Mouse (Mus musculus) brain, embryonic 14.5 days (tissue): Measurements from ENCODE around the gene Apom. TPM values are rescaled to one million over a fixed set of nuclear protein-coding genes. Genes with fewer than 3 reads are reported as not detected.

ENCODE experiments used
- DNase-seq: peaks from one replicate; pipeline ENCODE4 v3.0.0-alpha.2; 2011; ENCODE audit warnings: low read depth
- CTCF ChIP-seq: fragments of 200-500 bp; IDR thresholded peaks from 2 replicates; pipeline ENCODE4 v1.5.1; 2012; ENCODE audit warnings: inconsistent platforms, mild to moderate bottlenecking, moderate library complexity, borderline replicate concordance; ENCODE audit not compliant: insufficient read depth, insufficient read length; ENCODE audit errors: extremely low read depth
- POLR2A ChIP-seq: fragments of 200-500 bp; IDR thresholded peaks from 2 replicates; pipeline ENCODE4 v1.6.1; 2012; ENCODE audit warnings: mild to moderate bottlenecking, inconsistent platforms, borderline replicate concordance; ENCODE audit not compliant: poor library complexity, insufficient read depth, insufficient read length, severe bottlenecking; ENCODE audit errors: extremely low read depth
- polyA plus RNA-seq: library from polyadenylated mRNA; depleted of rRNA; stranded (reverse); fragments of >200 nt; gene quantifications from 2 replicates; pipeline ENCODE4 v1.2.3, GENCODE M21; 2012; rRNA removed

The Apom gene
- polyA plus RNA-seq, 1 experiment: 0.93 TPM

DNA sequence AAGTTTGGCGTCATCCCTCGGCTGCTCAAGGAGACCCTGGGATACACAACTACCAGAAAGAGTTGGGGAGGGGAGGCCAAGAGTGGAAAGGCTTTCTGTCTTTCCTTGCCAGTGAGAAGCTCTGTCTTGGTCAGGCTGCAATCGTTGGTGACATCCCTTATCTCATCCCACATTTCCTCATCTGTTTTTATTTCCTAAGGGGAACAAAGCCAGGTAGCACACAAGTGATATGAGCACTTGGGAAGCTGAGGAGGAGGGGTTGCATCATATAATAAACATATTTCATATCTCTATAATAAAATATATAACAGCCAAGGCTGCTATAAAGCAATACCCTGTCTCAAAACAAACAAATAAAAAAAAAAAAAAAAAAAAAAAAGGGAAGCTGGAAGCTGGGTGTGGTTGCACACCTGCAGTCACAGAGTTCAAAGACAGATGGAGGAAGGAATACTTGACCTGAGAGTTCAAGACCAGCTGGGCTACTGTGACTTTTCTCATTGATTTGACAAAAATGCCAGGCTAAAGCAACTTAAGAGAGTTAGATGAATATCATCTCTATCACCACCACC is 47.8 kb downstream of the Apom start:
- DNase-seq: no peak
- TF ChIP-seq CTCF (no peak), POLR2A (no peak)

DNA sequence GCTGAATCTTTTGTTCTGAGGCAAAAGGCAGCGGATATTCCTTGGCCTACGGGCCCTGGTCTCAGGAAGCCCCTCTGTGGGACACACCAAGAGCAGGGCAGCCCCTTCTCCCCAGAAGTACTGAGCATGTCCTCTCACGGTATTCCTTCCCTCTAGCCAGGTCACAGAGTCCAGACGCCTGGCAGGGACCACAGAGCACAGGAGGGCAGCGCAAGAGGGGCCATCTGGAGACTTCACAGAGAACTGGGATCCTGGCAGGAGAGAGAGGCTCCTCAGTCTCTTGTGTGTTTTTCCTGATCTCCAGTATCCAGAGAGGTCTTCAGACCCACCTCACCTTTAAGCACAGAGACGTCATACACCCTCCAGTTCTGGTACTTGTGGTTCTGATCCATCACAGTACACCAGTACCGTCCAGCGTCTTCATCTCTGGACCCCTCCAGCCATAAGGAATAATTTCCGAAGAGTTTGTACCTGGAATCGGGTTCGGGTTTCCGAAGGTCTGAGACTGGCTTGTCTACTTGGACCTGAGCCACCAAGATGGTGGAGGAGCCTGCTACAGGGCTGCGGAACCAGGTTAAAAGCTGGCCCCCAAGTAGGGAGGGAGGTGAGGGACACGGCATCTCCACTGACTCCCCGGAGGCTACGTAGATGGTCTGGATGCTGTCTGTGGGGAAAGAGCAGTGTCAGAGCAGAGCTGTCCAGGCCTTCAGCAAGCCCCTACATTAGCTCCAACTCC is 48.8 kb downstream of the Apom start:
- TF ChIP-seq CTCF (no peak), POLR2A (no peak)
- no peak for DNase-seq

DNA sequence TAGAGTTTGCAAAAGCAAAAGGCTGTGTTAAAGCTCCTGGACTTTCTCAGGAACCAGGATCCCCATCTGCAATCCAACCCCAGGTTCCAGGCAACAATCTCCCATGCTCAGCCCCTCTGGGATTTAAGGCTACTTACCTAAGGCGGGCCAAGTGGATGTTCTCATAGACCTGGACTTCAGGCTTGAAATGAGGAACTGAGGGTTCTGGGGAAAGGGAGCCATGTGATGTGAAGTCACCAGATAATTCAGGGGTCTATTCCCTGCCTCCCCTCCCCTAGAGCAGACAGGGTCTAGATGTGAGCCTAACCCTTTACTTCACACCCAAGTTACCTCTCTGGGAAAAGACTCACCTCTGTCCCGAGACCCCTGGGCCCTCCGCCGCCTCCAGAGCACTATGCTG is 51.1 kb downstream of the Apom start:
- TF ChIP-seq POLR2A (no peak), CTCF (no peak)

DNA sequence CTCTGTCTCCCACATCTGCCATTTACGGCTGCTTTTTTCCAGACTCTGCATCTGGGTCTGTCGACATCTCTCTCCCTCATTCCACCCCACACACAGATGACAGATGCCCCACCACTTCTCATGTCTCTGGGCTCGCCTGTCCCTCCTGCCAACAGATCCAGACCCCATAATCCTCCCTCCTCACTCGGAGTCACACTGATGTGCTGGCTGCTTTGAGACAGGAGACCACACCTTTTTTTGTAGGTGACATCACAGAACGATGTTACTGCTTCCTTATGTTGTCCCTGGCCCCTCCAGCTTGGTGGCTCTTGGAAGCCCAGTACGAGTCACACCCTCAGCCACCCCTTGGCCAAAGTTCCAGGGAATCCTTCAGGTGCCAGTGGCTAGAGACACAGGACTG is 51.6 kb downstream of the Apom start:
- TF ChIP-seq CTCF (no peak), POLR2A (no peak)
- no peak for DNase-seq

More for the DNA sequence above, 51.1 kb downstream of the Apom start:
- DNase-seq: no peak

DNA sequence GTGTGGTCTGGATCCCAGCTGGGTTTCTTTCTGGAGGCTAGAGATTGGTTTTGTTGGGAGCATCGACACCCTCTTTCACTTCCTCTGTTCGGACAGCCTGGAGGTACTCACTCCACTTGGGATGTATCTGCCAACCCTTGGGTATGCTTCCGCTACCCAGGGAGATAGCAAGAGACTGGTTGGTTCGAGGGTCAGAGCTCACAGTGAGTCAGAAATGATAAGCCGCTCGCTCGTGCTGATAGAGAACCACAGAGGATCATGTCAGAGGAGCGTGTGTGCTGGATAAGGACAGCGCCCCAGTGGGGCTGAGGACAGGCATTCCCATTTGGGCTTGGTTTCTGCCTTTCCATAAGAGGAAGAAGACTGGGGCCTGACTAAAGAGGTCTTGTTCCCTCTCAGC is 52.1 kb downstream of the Apom start:
- DNase-seq: no peak
- TF ChIP-seq CTCF (no peak), POLR2A (no peak)

Other genes starting within 250 kb of the Apom start
- gene C2, start 233.8 kb downstream of the Apom start, polyA plus RNA-seq: 1.1 and 2.3 TPM in 2 replicates
- gene Ehmt2, start 233.6 kb downstream of the Apom start, polyA plus RNA-seq: 350 and 361 TPM in 2 replicates
- 0.06 and 0.07 TPM in 2 replicates for gene Slc44a4, start 217.6 kb downstream of the Apom start, polyA plus RNA-seq
- 28.0 and 29.6 TPM in 2 replicates for gene Neu1, start 200.8 kb downstream of the Apom start, polyA plus RNA-seq
- 6.3 and 7.1 TPM in 2 replicates for gene Hspa1b, start 172.8 kb downstream of the Apom start, polyA plus RNA-seq
- not detected in 2 replicates for gene Gm20481, start 162.1 kb downstream of the Apom start, polyA plus RNA-seq
- 6.3 and 6.6 TPM in 2 replicates for gene Hspa1a, start 159.9 kb downstream of the Apom start, polyA plus RNA-seq
- 0.14 and 0.40 TPM in 2 replicates for gene Hspa1l, start 159.3 kb downstream of the Apom start, polyA plus RNA-seq
- 136 and 185 TPM in 2 replicates for gene Lsm2, start 150.2 kb downstream of the Apom start, polyA plus RNA-seq
- 99.2 and 119 TPM in 2 replicates for gene Vars, start 131.1 kb downstream of the Apom start, polyA plus RNA-seq
- 0.49 and 0.71 TPM in 2 replicates for gene Vwa7, start 115.5 kb downstream of the Apom start, polyA plus RNA-seq
- gene Sapcd1, start 104.0 kb downstream of the Apom start, polyA plus RNA-seq: 4.0 and 6.5 TPM in 2 replicates
- 4.2 and 6.4 TPM in 2 replicates for gene Msh5, start 85.3 kb downstream of the Apom start, polyA plus RNA-seq
- gene Clic1, start 82.1 kb downstream of the Apom start, polyA plus RNA-seq: 69.6 and 89.8 TPM in 2 replicates
- gene Ddah2, start 73.0 kb downstream of the Apom start, polyA plus RNA-seq: 322 and 438 TPM in 2 replicates
- 0.42 and 0.50 TPM in 2 replicates for gene Ly6g6c, start 66.7 kb downstream of the Apom start, polyA plus RNA-seq
- 0.30 and 0.35 TPM in 2 replicates for gene Mpig6b, start 65.9 kb downstream of the Apom start, polyA plus RNA-seq
- gene Ly6g6e, start 55.1 kb downstream of the Apom start, polyA plus RNA-seq: 1.2 and 12.4 TPM in 2 replicates
- 1.8 and 2.7 TPM in 2 replicates for gene Ly6g6d, start 54.0 kb downstream of the Apom start, polyA plus RNA-seq
- 0.15 and 0.30 TPM in 2 replicates for gene Ly6g6f, start 46.4 kb downstream of the Apom start, polyA plus RNA-seq
- 91.0 and 135 TPM in 2 replicates for gene Abhd16a, start 42.8 kb downstream of the Apom start, polyA plus RNA-seq
- not detected in 2 replicates for gene Ly6g5c, start 23.8 kb downstream of the Apom start, polyA plus RNA-seq
- gene Ly6g5b, start 16.6 kb downstream of the Apom start, polyA plus RNA-seq: 3.1 and 3.4 TPM in 2 replicates
- gene Gpank1, start 10.6 kb downstream of the Apom start, polyA plus RNA-seq: 21.4 and 25.3 TPM in 2 replicates
- gene Csnk2b, start 10.0 kb downstream of the Apom start, polyA plus RNA-seq: 243 and 257 TPM in 2 replicates
- gene D17H6S53E, start 5.7 kb downstream of the Apom start, polyA plus RNA-seq: 3.3 and 4.6 TPM in 2 replicates
- 378 and 427 TPM in 2 replicates for gene Bag6, start 3.1 kb upstream of the Apom start, polyA plus RNA-seq
- gene Prrc2a, start 32.8 kb upstream of the Apom start, polyA plus RNA-seq: 367 and 409 TPM in 2 replicates
- 1.6 and 2.2 TPM in 2 replicates for gene Aif1, start 44.0 kb upstream of the Apom start, polyA plus RNA-seq
- 8.2 and 11.8 TPM in 2 replicates for gene Lst1, start 56.4 kb upstream of the Apom start, polyA plus RNA-seq
- gene Ltb, start 62.4 kb upstream of the Apom start, polyA plus RNA-seq: 0.58 and 1.1 TPM in 2 replicates
- 0.15 and 0.21 TPM in 2 replicates for gene Tnf, start 70.0 kb upstream of the Apom start, polyA plus RNA-seq
- gene Lta, start 73.3 kb upstream of the Apom start, polyA plus RNA-seq: 0.27 and 0.29 TPM in 2 replicates
- gene Gm16181, start 88.8 kb upstream of the Apom start, polyA plus RNA-seq: not detected in 2 replicates
- 72.5 and 74.9 TPM in 2 replicates for gene Atp6v1g2, start 101.6 kb upstream of the Apom start, polyA plus RNA-seq
- 13.4 and 17.3 TPM in 2 replicates for gene Nfkbil1, start 103.7 kb upstream of the Apom start, polyA plus RNA-seq
- gene Ddx39b, start 109.7 kb upstream of the Apom start, polyA plus RNA-seq: 887 and 1,110 TPM in 2 replicates
- 37.1 and 39.5 TPM in 2 replicates for gene H2-D1, start 130.7 kb upstream of the Apom start, polyA plus RNA-seq
- 0.10 TPM in 2 replicates for gene H2-Q1, start 188.4 kb upstream of the Apom start, polyA plus RNA-seq
- 0.97 and 1.4 TPM in 2 replicates for gene H2-Q2, start 210.2 kb upstream of the Apom start, polyA plus RNA-seq
- 2.9 and 3.0 TPM in 2 replicates for gene H2-Q4, start 247.6 kb upstream of the Apom start, polyA plus RNA-seq